Mouse (Mus musculus) ES-E14 (cell line): Measurements from ENCODE around the gene Tigar.

Experiments
- HCFC1 ChIP-seq: IDR thresholded peaks from 2 replicates; pipeline ENCODE4 v1.6.1; 2012; ENCODE audit warnings: low read length, inconsistent platforms, borderline replicate concordance; ENCODE audit not compliant: insufficient read depth
- MAFK ChIP-seq: IDR thresholded peaks from 2 replicates; pipeline ENCODE4 v1.6.1; 2014; ENCODE audit warnings: mild to moderate bottlenecking, low read depth, low read length, inconsistent platforms; ENCODE audit not compliant: insufficient read depth
- ZC3H11A ChIP-seq: IDR thresholded peaks from 2 replicates; pipeline ENCODE4 v1.6.1; 2012; ENCODE audit warnings: low read depth, mild to moderate bottlenecking, inconsistent platforms, low read length, borderline replicate concordance

- TF ChIP-seq ZC3H11A, result no peak
- no peak for TF ChIP-seq HCFC1
- no peak for TF ChIP-seq MAFK
Measured at GRCm38 (mm10) chr6:127149303-127149943, 40.1 kb upstream of the Tigar start.
